Mouse (Mus musculus) lung, embryonic 16.5 days (tissue): ENCODE results near the gene Tln2. TPM values are rescaled to one million over a fixed set of nuclear protein-coding genes. Genes with fewer than 3 reads are reported as not detected.

Experiments used
- ATAC-seq: fragments of 200-750 bp; cut with Nextera tagmentation; 2 replicates; pipeline ENCODE4 v1.8.0; 2017; ENCODE audit warnings: low read depth, mild to moderate bottlenecking, moderate library complexity
- H3K27ac ChIP-seq: fragments of 300-500 bp; sonication (generic); 2 replicates; pipeline ENCODE4 v1.5.1; 2014; ENCODE audit warnings: mild to moderate bottlenecking, control low read depth, low read length
- H3K27me3 ChIP-seq: fragments of 300-500 bp; sonication (generic); 2 replicates; pipeline ENCODE4 v1.6.1; 2014; ENCODE audit warnings: low read depth, low read length, mixed read lengths; ENCODE audit not compliant: control insufficient read depth, insufficient read depth
- H3K36me3 ChIP-seq: fragments of 300-500 bp; sonication (generic); 2 replicates; pipeline ENCODE4 v1.6.1; 2014; ENCODE audit warnings: low read length; ENCODE audit not compliant: control insufficient read depth, insufficient read depth
- H3K4me1 ChIP-seq: fragments of 300-500 bp; sonication (generic); replicated peaks from 2 replicates; pipeline ENCODE4 v1.6.1; 2014; ENCODE audit warnings: low read length, mixed read lengths; ENCODE audit not compliant: control insufficient read depth, insufficient read depth
- H3K4me2 ChIP-seq: fragments of 300-500 bp; sonication (generic); 2 replicates; pipeline ENCODE4 v1.6.1; 2014; ENCODE audit warnings: low read depth, low read length, control low read depth
- H3K4me3 ChIP-seq: fragments of 300-500 bp; sonication (generic); 2 replicates; pipeline ENCODE4 v1.5.1; 2014; ENCODE audit warnings: mild to moderate bottlenecking, low read length, control low read depth
- H3K9ac ChIP-seq: fragments of 300-500 bp; sonication (generic); 2 replicates; pipeline ENCODE4 v1.6.1; 2014; ENCODE audit warnings: low read length, control low read depth
- H3K9me3 ChIP-seq: fragments of 300-500 bp; sonication (generic); 2 replicates; pipeline ENCODE4 v1.6.1; 2016; ENCODE audit warnings: low read length; ENCODE audit not compliant: control insufficient read depth
- WGBS: fragments of 180-500 bp; shearing (Covaris S2); extraction: QIAGEN DNeasy Blood & Tissue Kit; methylation state at CpG from one replicate; pipeline ENCODE4 v1.1.7; 2014; 5-methylcytosine and 5-hydroxymethylcytosine counted together
- polyA plus RNA-seq: library from polyadenylated mRNA; unstranded; fragments of >200 nt; fragmentation: Nextera tagmentation; extraction: Ambion mirVana; gene quantifications from 2 replicates; pipeline ENCODE4 v1.2.1, GENCODE M21; 2015

Tln2 gene
- polyA plus RNA-seq, 1 experiment from 2014 or later = 9.9 TPM

DNA sequence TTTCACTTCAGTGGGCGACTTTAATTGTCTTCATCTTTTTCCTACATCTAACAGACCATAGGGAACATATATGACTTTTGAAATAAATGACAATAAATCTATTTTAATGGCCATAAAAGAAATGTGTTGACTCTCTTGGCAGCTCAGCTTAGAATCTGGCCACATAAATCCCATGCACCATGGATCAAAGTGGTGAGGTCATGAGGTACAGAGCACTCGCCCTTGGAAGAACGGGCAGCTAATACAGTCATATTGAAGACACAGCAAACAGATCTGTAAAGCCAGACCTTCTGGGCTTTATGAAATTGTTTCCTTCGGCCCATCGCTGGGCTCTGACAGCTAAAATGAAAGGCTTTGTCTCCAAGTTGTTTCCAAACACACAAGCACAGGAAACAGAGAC lies 26.2 kb downstream of the Tln2 start:
- no peaks in the 10 kb centered on the region for H3K27me3 ChIP-seq
- no peaks in the 10 kb centered on the region for H3K9me3 ChIP-seq
- no peak for ATAC-seq
- WGBS = 51% methylated on average over 5 of the region's 5 CpGs
- H3K4me2 ChIP-seq = no peak overlapping the region
- H3K4me3 ChIP-seq = no peak overlapping the region
- H3K36me3 ChIP-seq = no peaks in the 10 kb centered on the region
- H3K27ac ChIP-seq = no peak overlapping the region
- H3K9ac ChIP-seq = no peak overlapping the region
- H3K4me1 ChIP-seq = peaks cover 7% of the 10 kb centered on the region; the same call in 1 of the 2 replicates

DNA sequence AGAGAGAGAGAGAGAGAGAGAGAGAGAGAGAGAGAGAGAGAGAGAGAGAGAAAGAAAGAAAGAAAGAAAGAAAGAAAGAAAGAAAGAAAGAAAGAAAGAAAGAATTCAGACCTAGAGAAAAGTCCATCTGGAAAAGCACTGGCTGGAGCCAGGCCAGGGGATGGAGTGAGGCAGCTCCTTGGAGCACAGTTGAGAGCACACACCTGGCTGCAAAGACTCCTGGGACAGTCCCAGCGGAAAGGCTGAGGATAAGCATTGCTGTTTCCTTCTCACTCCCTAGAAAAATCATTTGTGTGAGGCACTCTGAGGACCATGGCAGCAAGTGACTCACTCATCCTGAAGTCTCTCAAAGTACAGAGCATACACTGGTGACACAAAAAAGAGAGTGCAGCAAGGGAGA lies 26.9 kb downstream of the Tln2 start:
- Histone ChIP-seq H3K4me2 (no peak overlapping the region), H3K27ac (no peak overlapping the region), H3K27me3 (no peaks in the 10 kb centered on the region), H3K36me3 (no peaks in the 10 kb centered on the region), H3K9me3 (no peaks in the 10 kb centered on the region), H3K4me1 (peaks cover 7% of the 10 kb centered on the region; the same call in 1 of the 2 replicates), H3K9ac (no peak overlapping the region), H3K4me3 (no peak overlapping the region)
- ATAC-seq = no peak
- 43% methylated on average over 1 of the region's 1 CpGs for WGBS

DNA sequence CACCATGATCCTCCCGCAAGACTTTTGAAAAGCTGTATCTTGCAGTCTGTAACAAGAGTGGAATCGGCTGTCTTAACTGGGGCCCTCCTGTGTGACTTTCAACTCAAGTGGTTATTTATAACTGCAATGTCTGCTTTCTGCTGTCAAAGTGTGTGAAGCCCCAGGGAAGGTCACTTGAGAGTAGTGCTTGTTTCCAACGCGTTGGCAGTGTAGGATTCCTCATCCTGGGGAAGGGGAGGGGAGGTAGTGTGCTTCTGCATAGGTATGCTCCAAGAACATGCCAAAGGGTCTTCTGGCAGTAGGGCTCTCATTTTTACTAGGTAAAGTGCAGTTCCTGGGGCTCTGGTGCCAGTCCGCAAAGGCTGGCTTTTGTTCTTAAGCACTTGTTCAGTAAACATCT lies 29.9 kb downstream of the Tln2 start:
- no peak for ATAC-seq
- Histone ChIP-seq H3K36me3 (no peaks in the 10 kb centered on the region), H3K9ac (no peak overlapping the region), H3K4me1 (peaks cover 7% of the 10 kb centered on the region; the same call in 1 of the 2 replicates), H3K4me2 (no peak overlapping the region), H3K27ac (no peak overlapping the region), H3K4me3 (no peak overlapping the region), H3K27me3 (no peaks in the 10 kb centered on the region), H3K9me3 (no peaks in the 10 kb centered on the region)
- WGBS = 52% methylated on average over 5 of the region's 5 CpGs

DNA sequence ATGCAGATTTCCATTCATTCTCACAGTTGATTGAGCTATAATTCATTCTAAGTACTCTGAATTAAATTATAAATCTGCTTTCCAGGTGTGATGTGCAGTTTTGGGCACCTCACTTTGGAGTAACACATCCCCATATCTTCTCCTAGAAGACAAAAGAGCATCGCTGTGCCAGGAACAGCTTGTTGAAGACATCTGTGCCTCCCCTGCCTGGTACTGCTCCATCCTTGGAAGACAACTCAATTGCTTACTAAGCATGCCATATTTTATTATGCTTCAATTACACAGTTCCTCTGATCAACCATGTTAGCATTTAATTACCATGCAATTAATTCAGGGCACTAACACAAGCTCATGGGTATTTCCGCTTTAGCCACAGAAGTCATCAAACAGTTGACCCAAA lies 31.8 kb downstream of the Tln2 start:
- no peaks in the 10 kb centered on the region for H3K9me3 ChIP-seq
- WGBS = 96% methylated on average over 2 of the region's 2 CpGs
- no peak overlapping the region for H3K9ac ChIP-seq
- no peak overlapping the region for H3K27ac ChIP-seq
- no peaks in the 10 kb centered on the region for H3K4me1 ChIP-seq
- no peak overlapping the region for H3K4me3 ChIP-seq
- H3K27me3 ChIP-seq = no peaks in the 10 kb centered on the region
- no peak overlapping the region for H3K4me2 ChIP-seq
- ATAC-seq = no peak
- H3K36me3 ChIP-seq = no peaks in the 10 kb centered on the region

DNA sequence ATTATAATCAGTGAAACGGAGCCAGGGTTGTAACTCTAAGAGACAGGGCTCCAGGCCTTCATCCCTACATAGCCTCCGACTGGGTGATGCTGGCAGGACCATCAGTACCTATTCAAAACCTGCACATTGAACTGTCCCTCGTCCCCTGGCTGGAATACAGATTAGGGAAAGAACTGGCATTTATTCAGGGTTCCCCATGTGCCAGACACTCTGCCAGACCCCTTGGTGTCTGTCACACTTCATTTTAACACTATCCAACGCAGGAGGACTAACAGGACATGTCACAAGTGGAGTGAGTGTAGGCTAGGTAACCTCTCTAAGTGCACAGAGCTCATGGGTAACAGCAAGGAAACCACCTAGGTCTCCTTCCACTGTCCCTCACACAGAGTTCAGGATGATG lies 37.8 kb downstream of the Tln2 start:
- Histone ChIP-seq H3K4me1 (no peaks in the 10 kb centered on the region), H3K9me3 (no peaks in the 10 kb centered on the region), H3K36me3 (no peaks in the 10 kb centered on the region), H3K27ac (no peak overlapping the region), H3K4me3 (no peak overlapping the region), H3K4me2 (no peak overlapping the region), H3K27me3 (no peaks in the 10 kb centered on the region), H3K9ac (no peak overlapping the region)
- 72% methylated on average over 4 of the region's 4 CpGs for WGBS
- ATAC-seq = no peak

DNA sequence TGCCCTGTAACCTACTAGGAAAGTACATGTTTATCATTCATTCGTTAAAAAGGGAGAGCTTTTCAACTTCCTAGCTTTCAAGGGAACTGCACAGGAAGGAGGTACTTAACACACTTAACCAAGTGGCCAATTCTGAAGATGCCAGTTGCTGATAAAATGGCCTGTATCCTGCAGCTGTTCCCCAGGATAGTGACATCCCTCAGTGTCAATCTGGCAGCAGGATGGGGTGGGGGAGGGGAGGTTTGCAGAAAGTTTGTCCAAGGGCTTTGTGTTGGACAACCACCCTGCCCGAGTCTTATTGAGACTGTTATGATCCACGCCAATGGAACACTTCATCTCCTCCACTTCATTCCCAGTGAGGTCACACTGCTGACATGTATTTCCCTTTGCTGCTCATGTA lies 50.0 kb downstream of the Tln2 start:
- peak; percentile 23; the same call in 1 of the 2 replicates for ATAC-seq
- no peaks in the 10 kb centered on the region for H3K36me3 ChIP-seq
- no peak overlapping the region for H3K9ac ChIP-seq
- no peak overlapping the region for H3K27ac ChIP-seq
- H3K4me3 ChIP-seq = no peak overlapping the region
- H3K4me1 ChIP-seq = 0 out of 2 replicates have a peak, but pooled peaks cover under 1% of the 10 kb centered on the region
- H3K27me3 ChIP-seq = no peaks in the 10 kb centered on the region
- no peak overlapping the region for H3K4me2 ChIP-seq
- WGBS = 15% methylated on average over 3 of the region's 3 CpGs
- peaks cover 5% of the 10 kb centered on the region; the same call in 1 of the 2 replicates for H3K9me3 ChIP-seq

DNA sequence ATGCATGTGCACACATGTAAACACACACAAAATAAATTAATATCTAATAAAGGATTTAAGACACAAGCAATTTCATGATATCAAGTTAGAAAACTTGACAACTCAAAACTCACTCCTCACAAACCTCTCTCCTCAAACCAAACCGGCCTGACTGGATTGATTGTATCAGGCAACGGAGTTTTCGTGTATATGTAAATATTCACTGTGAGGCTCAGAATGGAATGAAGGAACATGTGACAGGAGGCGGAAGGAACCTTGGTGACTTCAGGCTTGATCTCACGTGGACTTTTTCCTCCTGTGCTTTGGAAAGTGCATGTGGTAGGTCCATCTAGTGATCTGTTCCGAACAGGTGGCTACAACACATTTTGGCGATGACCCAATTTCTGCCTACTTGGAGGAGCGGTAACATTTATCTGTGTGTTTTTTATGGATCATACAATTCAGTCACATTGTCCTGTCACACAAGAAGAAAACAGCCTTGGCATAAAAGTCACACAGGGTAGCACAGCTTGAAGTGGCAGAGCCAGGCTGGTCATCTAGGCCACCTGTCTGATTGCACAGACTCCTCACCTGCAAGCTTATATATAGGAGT lies 54.7 kb downstream of the Tln2 start:
- WGBS = 57% methylated on average over 8 of the region's 8 CpGs
- H3K4me3 ChIP-seq = no peak overlapping the region
- no peak for ATAC-seq
- 0 out of 2 replicates have a peak, but pooled peaks cover 3% of the 10 kb centered on the region for H3K4me1 ChIP-seq
- no peak overlapping the region for H3K9ac ChIP-seq
- H3K36me3 ChIP-seq = no peaks in the 10 kb centered on the region
- no peaks in the 10 kb centered on the region for H3K27me3 ChIP-seq
- H3K27ac ChIP-seq = no peak overlapping the region
- H3K4me2 ChIP-seq = no peak overlapping the region
- no peaks in the 10 kb centered on the region for H3K9me3 ChIP-seq

DNA sequence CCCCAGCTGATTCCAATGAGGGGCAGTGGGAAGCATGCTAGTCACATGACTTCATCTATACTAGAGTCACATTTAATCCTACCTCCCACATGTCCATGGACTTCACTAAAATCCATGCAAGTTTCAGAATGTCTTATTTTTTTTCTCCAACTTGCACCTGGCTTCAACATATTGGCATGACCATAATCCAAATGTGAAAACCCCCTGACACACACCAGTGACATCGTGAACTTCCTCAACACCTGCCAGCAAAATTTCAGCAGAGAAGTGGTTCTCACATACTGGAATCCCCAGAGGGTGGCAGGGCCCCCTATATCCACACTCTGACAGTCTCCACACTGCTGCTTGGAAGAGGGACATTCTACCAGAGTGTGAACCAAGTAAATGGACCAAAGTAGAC lies 57.7 kb downstream of the Tln2 start:
- H3K27ac ChIP-seq = no peak overlapping the region
- WGBS = 81% methylated on average over 1 of the region's 1 CpGs

DNA sequence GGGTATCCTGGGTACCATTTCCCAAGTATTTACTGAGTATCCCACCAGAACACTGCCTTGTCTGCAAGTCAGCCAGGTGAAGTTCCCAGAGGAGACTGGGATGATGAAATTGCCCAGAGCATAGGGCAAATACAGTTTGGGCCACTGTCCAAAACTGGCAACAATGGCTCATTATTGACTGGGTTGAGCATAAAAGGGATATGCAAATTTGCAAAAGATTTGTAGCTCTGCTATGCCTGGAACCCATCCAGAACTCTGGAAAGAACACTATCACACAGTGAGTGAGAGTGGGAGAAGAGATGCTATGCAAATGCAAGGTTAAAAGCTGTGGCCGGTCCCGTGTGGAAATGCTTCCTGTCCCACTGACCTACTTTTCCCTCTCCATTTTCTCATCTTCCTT lies 63.1 kb downstream of the Tln2 start:
- Histone ChIP-seq H3K4me1 (peaks cover 2% of the 10 kb centered on the region; the same call in 1 of the 2 replicates), H3K9ac (no peak overlapping the region), H3K36me3 (no peaks in the 10 kb centered on the region), H3K27me3 (no peaks in the 10 kb centered on the region), H3K4me2 (no peak overlapping the region), H3K27ac (no peak overlapping the region), H3K4me3 (no peak overlapping the region), H3K9me3 (no peaks in the 10 kb centered on the region)
- ATAC-seq = no peak; the same call in 1 of the 2 replicates
- 11% methylated on average over 2 of the region's 2 CpGs for WGBS

More for the DNA sequence above, 57.7 kb downstream of the Tln2 start:
- H3K9me3 ChIP-seq = no peaks in the 10 kb centered on the region
- 0 out of 2 replicates have a peak, but pooled peaks cover 3% of the 10 kb centered on the region for H3K4me1 ChIP-seq
- no peak overlapping the region for H3K4me2 ChIP-seq
- ATAC-seq = no peak
- H3K27me3 ChIP-seq = no peaks in the 10 kb centered on the region
- no peaks in the 10 kb centered on the region for H3K36me3 ChIP-seq
- no peak overlapping the region for H3K4me3 ChIP-seq
- no peak overlapping the region for H3K9ac ChIP-seq
